10 mouse cellular contexts compared by ENCODE assay signal in the genomic region with DNA sequence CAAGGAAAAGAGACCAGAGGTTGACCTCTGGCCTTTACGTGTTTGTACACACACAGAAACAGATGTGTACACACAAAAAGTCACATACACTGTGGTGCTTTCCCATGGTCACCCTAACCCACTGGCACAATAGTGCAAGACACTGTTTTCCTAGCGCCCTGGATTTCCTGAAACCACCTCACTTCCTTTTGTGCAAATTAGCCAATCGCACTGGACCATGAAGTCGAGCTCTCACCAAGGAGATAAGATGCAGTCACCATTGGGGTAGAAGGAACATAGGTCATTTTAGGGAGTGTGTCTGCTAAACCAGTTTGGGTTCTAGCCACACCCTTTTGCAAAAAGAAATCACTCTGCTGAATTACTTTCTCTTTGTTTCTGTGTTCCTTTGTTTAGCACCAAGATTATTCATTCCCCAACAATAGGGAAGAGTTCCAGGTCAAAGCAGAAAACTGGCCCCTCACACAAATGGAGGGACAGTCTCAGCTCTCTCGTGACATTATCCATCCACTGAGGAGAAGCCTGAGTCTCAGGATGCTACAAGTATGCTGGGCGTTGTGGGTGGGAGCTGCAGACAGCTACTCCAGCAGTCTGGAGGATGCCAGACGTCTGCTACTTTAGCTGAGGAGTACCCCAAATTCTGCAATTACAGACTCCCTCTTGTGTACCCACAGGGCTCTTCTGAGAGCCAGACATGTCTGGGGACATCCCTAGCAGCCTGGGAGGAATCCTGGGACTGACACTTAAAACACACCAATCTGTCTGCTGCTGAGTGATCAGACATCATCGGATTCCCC.
A peak's percentile ranks its signal among the peaks of the same experiment; 100 is the strongest.
DNase-seq lines count a peak whose midpoint lies in the region; ATAC-seq and TF ChIP-seq lines count a peak whose summit lies in the region.
"Had no signal": no experiment of that assay in that cellular context is flagged by ENCODE, and none has a peak within 500 bp of the region (broad histone marks: within the 10 kb centered on the region; RNA-seq: fewer than 3 reads in every experiment).

No protein-coding gene starts in this region.

- 53% methylated on average over 8 of the region's 8 CpGs for WGBS in heart, embryonic 15.5 days
- WGBS in forebrain, postnatal 0 days: 59% methylated on average over 8 of the region's 8 CpGs

- peaks cover 60% of the 10 kb centered on the region for H3K4me1 ChIP-seq in heart, embryonic 15.5 days (replicated peaks)
- 0 out of 2 replicates have a peak, but pooled peaks cover 7% of the 10 kb centered on the region for H3K4me1 ChIP-seq in forebrain, postnatal 0 days (ENCODE audit: insufficient read depth)

- H3K9me3 ChIP-seq in heart, embryonic 15.5 days (replicated peaks): no peaks in the 10 kb centered on the region
- H3K9me3 ChIP-seq in forebrain, postnatal 0 days (ENCODE audit: low read length): no peaks in the 10 kb centered on the region

- no peaks in the 10 kb centered on the region for H3K27me3 ChIP-seq in heart, embryonic 15.5 days
- no peaks in the 10 kb centered on the region for H3K27me3 ChIP-seq in forebrain, postnatal 0 days (ENCODE audit: insufficient read depth, low read length)

- peak overlapping the region; percentile 44 for H3K27ac ChIP-seq in heart, embryonic 15.5 days
- peak overlapping the region; percentile 10 for H3K27ac ChIP-seq in forebrain, postnatal 0 days (ENCODE audit: low read depth, low read length)

- H3K4me2 ChIP-seq in heart, embryonic 15.5 days: peak overlapping the region; percentile 33
- no peak overlapping the region for H3K4me2 ChIP-seq in forebrain, postnatal 0 days (ENCODE audit: low read depth)

- no peak for ATAC-seq in heart, embryonic 15.5 days (replicated peaks; ENCODE audit: insufficient number of reproducible peaks, insufficient read depth, low FRiP score, low read depth)
- ATAC-seq in forebrain, postnatal 0 days: peak; percentile 73

- no peak for DNase-seq in heart, postnatal 10 days
- peak; percentile 21 for DNase-seq in urinary bladder, postnatal 14 days (ENCODE audit: low spot score)
- no peak for DNase-seq in urinary bladder, adult 2 months (ENCODE audit: low spot score)
- DNase-seq in forebrain, postnatal 0 days: peak; percentile 34
- DNase-seq in adrenal gland, postnatal 25 days: no peak
- DNase-seq in lung, postnatal 14 days: no peak
- no peak for DNase-seq in yolk sac, embryonic 10.5 days (ENCODE audit: low spot score)
- DNase-seq: adrenal gland, postnatal 10 days; gastrocnemius, postnatal 36 days had no signal

- H3K36me3 ChIP-seq in heart, embryonic 15.5 days: no peaks in the 10 kb centered on the region
- H3K36me3 ChIP-seq in forebrain, postnatal 0 days (ENCODE audit: insufficient read depth): no peaks in the 10 kb centered on the region

- no peak for TF ChIP-seq CTCF in forebrain, postnatal 0 days (IDR thresholded peaks at IDR 0.05; ENCODE audit: low read depth)

- H3K9ac ChIP-seq in heart, embryonic 15.5 days: no peak overlapping the region
- no peak overlapping the region; the same call in 1 of the 2 replicates for H3K9ac ChIP-seq in forebrain, postnatal 0 days

- H3K4me3 ChIP-seq in heart, embryonic 15.5 days: no peak overlapping the region
- no peak overlapping the region for H3K4me3 ChIP-seq in forebrain, postnatal 0 days (ENCODE audit: low read depth, low read length)

- intact Hi-C loops in heart, postnatal 10 days (cut with DNase I): no loop called here

Comparison
In these comparisons a context has a peak if more than half of its experiments do, and no peak if none do; other contexts are left out.
1. DNase-seq: peak in urinary bladder, postnatal 14 days (single experiment) and forebrain, postnatal 0 days (single experiment); none in heart, postnatal 10 days (0 of 2), urinary bladder, adult 2 months (single experiment), adrenal gland, postnatal 25 days (single experiment), lung, postnatal 14 days (single experiment) and yolk sac, embryonic 10.5 days (single experiment).